Mouse (Mus musculus) gastrocnemius, postnatal 10 days (tissue): ENCODE results near the gene Gm1330. TPM values are rescaled to one million over a fixed set of nuclear protein-coding genes. Genes with fewer than 3 reads are reported as not detected.
"Not testable (repeated sequence)": the region's sequence is repeated elsewhere in the genome, so short reads cannot be mapped to it uniquely, and the experiment has no call there.

Experiments used
- DNase-seq: peaks from one replicate; pipeline ENCODE4 v3.0.0; 2021; ENCODE audit warnings: mixed read lengths
- long read RNA-seq, 2 experiments: library from polyadenylated mRNA; stranded (forward); transcript quantifications; one replicate each; pipeline ENCODE4 v2.0.0; 2021
- total RNA-seq, 2 experiments: library from RNA; stranded (reverse); gene quantifications; 2 replicates each; pipeline ENCODE4 v1.2.3; 2021

The Gm1330 gene
- not detected for total RNA-seq
- long read RNA-seq, experiment 1, result 0 reads
- long read RNA-seq, experiment 2, result 0 reads

DNA sequence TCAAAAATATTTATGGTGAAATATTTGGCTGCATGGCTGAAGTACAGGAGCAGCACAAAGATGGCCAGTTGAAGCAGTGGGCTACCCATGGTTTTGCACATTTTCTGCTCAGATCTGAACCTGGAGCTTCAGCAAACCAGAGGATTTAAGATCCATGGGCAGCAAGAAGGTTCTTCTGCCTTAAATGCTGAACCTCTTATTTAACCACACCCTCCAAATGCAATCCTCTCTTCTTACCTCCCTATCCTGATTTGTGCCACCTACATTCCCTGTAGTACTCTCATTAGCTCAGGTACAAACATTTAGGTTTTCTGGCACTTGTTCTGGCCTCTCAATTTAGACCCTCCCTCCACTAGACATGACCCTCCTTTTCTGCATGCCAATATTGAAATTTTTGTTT, at the start of gene Gm1330:
Gene Gm1330 (minus strand): TSS at position 101 of the 400 bp plus-strand sequence.
- no peak for DNase-seq

GRCm38 (mm10) chr2:149017137-149017536, 14.1 kb upstream of the Gm1330 start, which contains the start of gene Gm10750:
Gene Gm10750 (minus strand): TSS chr2:149017237.
- not testable (repeated sequence) for DNase-seq

GRCm38 (mm10) chr2:149004826-149005225, 1.8 kb upstream of the Gm1330 start:
- DNase-seq, result no peak

DNA sequence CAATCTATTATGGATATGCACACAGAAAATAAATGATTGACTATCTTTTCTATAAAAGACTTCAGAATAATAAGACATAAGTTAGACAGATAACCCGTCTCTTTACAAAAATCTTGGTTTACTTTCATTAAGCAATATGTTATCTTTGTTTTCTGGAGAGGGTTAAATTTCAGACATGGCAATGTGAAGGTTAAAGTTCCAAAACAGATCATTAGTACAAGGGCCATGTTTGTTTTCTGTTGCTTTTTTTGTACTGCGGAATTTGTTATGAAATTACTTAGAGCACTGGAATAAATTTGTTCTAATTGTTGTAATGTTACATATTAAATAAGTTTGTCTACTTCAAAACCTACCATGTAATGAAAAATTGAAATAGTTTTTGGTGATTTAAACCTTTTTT, 7.9 kb downstream of the Gm1330 start:
- no peak for DNase-seq

Other genes starting within 250 kb of the Gm1330 start
- gene Cst11, start 231.8 kb downstream of the Gm1330 start, total RNA-seq, result not detected
- gene 8030411F24Rik, start 221.2 kb downstream of the Gm1330 start, total RNA-seq, result not detected
- not detected for gene Cst12, start 213.9 kb downstream of the Gm1330 start, total RNA-seq
- gene Cst8, start 204.5 kb downstream of the Gm1330 start, total RNA-seq, result not detected
- gene Cst13, start 183.2 kb downstream of the Gm1330 start, total RNA-seq, result not detected
- gene Cst9, start 168.1 kb downstream of the Gm1330 start, total RNA-seq, result not detected
- 1 to 10 TPM; 1.5 to 1.6 TPM for gene 9230104L09Rik, start 138.2 kb downstream of the Gm1330 start, total RNA-seq
- gene Cst3, start 127.6 kb downstream of the Gm1330 start, total RNA-seq, result 100 to 1,000 TPM; 442 to 445 TPM
- not detected for gene Gm10750, start 14.0 kb upstream of the Gm1330 start, total RNA-seq